Mouse (Mus musculus): Measurements from ENCODE around the gene Smdt1. TPM values are rescaled to one million over a fixed set of nuclear protein-coding genes. Genes with fewer than 3 reads are reported as not detected.
A peak's percentile ranks its signal among the peaks of the same experiment; 100 is the strongest.
"Not testable (repeated sequence)": the region's sequence is repeated elsewhere in the genome, so short reads cannot be mapped to it uniquely, and the experiment has no call there.

The Smdt1 gene
- polyA plus RNA-seq, 1 experiment from 2014 or later = 284 TPM

DNA sequence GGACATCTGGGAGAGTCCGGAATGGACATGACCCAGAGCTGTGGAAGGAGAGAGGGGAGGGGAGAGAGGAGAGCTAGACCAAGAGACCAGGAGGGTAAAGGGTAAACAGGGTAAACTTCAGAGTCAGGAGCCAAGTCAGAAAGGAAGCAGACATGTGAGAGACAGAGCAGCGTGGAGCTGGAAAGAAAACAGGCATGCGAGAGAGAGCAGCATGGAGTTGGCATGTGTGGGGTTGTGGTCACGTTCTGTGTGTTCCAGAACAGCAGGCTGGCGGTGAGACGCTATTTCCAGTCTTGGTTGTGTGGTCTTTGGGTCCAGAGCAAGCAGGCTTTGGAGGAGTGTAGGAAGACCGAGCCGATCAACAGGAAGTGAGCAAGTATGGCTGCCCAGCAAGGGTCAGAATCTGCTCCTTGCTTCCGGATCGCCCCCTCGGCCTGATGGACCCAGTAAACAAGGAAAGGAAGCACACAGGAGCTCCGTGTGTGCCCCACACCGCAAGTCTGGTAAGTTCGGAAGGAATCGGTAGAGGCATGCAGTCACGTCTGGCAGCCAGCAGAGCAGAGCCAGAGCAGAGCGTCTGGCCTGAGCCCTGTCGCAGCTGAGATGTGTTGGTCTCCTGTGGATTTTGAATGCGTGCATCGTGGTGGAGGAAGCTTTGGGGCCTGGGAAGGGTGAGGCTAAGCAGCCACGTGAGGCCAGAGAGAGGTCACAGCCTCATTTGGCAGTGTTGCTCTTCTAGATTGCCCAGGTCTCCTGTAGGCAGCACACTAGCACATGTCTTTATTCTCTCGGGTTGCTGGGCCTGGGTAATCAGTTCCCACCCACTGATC is 19.9 kb downstream of the Smdt1 start:
- H3K4me2 ChIP-seq (ENCODE audit: low read depth, low read length) = no peak overlapping the region
- H3K27ac ChIP-seq (ENCODE audit: low read length) = peak overlapping the region; percentile 60
- 53% methylated on average over 22 of the region's 22 CpGs for WGBS

DNA sequence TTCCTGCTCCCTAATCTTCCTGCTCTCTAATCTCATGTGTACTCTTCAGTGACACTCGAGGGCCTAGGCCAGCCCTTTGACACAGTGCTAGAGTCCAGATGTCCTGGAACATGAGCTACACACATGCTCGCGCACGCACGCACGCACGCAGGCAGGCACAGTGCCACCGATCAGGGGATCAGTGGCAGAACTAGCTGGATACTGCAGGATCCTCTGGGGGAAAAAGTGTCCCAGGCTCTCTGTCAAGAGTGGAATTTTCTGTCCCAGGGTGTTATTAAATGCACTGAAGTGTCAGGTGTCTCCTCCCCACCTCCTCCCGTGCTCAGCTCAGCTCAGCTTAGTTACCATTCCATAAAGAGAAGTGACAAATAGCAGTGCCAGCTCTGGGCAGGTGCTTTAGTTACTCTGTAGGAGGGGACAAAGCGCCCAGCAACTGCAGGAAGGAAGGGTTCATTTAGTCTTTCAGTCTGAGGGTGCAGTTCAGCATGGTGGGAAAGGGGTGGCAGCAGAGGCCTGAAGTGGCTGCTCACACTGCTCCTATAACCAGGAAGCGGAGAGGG is 22.8 kb downstream of the Smdt1 start:
- WGBS = 70% methylated on average over 11 of the region's 11 CpGs
- H3K4me1 ChIP-seq (ENCODE audit: control insufficient read depth, insufficient read depth, low read length) = peaks cover 10% of the 10 kb centered on the region
- no peak overlapping the region for H3K4me2 ChIP-seq (ENCODE audit: low read depth, low read length)
- peak overlapping the region; percentile 6; the same call in 1 of the 2 replicates for H3K9ac ChIP-seq (ENCODE audit: low read length)
- H3K4me3 ChIP-seq (replicated peaks; ENCODE audit: low read length) = no peak overlapping the region
- no peaks in the 10 kb centered on the region for H3K27me3 ChIP-seq (ENCODE audit: control insufficient read depth, insufficient read depth, low read length)
- no peaks in the 10 kb centered on the region for H3K36me3 ChIP-seq (ENCODE audit: control insufficient read depth, insufficient read depth, low read length)
- H3K9me3 ChIP-seq (replicated peaks; ENCODE audit: control insufficient read depth, low read length) = no peaks in the 10 kb centered on the region
- peak overlapping the region; percentile 36; the same call in 1 of the 2 replicates for H3K27ac ChIP-seq (ENCODE audit: low read length)
- peak; percentile 72; the same call in 1 of the 2 replicates for ATAC-seq (ENCODE audit: insufficient read depth, low FRiP score)

More for the DNA sequence above, 19.9 kb downstream of the Smdt1 start:
- ATAC-seq (ENCODE audit: insufficient read depth, low FRiP score) = no peak
- H3K4me1 ChIP-seq (ENCODE audit: control insufficient read depth, insufficient read depth, low read length) = peaks cover 14% of the 10 kb centered on the region
- no peaks in the 10 kb centered on the region for H3K27me3 ChIP-seq (ENCODE audit: control insufficient read depth, insufficient read depth, low read length)
- no peaks in the 10 kb centered on the region for H3K9me3 ChIP-seq (replicated peaks; ENCODE audit: control insufficient read depth, low read length)
- H3K36me3 ChIP-seq (ENCODE audit: control insufficient read depth, insufficient read depth, low read length) = no peaks in the 10 kb centered on the region
- H3K4me3 ChIP-seq (replicated peaks; ENCODE audit: low read length) = no peak overlapping the region
- peak overlapping the region; percentile 46; the same call in 1 of the 2 replicates for H3K9ac ChIP-seq (ENCODE audit: low read length)

DNA sequence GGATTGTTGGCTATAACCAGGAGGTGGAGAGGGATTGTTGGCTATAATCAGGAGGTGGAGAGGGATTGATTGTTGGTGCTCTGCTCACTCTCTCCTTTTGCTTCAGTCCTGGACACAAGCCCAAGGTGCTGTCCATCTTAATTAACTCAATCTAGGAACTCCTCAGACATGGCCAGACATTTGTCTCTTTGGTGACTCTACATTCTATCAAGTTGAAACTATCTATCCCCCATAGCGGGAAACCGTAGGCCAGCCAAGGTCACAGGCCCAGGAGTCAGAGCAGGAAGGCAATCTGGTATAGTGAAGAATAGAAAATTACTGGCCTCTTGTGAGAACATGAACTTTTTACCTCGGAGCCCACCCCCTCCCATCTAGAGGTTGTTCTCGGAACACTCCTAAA is 23.5 kb downstream of the Smdt1 start:
- no peaks in the 10 kb centered on the region for H3K9me3 ChIP-seq (replicated peaks; ENCODE audit: control insufficient read depth, low read length)
- peaks cover 10% of the 10 kb centered on the region for H3K4me1 ChIP-seq (ENCODE audit: control insufficient read depth, insufficient read depth, low read length)
- no peak overlapping the region for H3K4me2 ChIP-seq (ENCODE audit: low read depth, low read length)
- H3K36me3 ChIP-seq (ENCODE audit: control insufficient read depth, insufficient read depth, low read length) = no peaks in the 10 kb centered on the region
- 72% methylated on average over 3 of the region's 4 CpGs for WGBS
- H3K4me3 ChIP-seq (replicated peaks; ENCODE audit: low read length) = no peak overlapping the region
- no peak for ATAC-seq (ENCODE audit: insufficient read depth, low FRiP score)
- no peaks in the 10 kb centered on the region for H3K27me3 ChIP-seq (ENCODE audit: control insufficient read depth, insufficient read depth, low read length)
- H3K27ac ChIP-seq (ENCODE audit: low read length) = peak overlapping the region; percentile 51
- no peak overlapping the region for H3K9ac ChIP-seq (ENCODE audit: low read length)

DNA sequence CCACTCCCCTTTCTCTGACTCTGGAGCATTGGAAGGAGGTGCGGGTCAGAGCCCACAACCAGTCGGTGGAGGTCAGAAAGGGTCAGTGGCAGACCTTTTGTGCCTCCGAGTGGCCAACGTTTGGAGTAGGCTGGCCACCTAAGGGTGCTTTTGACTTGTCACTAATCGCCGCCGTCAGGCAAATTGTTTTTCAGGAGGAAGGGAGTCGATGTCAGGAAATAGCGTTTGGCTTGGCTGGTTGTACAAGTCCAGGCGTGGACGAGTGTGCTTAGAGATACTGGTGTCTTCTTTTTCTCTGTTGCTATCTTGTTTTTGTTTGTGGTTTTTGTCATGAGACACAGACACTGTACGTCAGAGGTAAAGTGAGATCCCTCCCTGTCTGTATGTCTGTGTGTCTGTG is 25.0 kb downstream of the Smdt1 start:
- ATAC-seq (ENCODE audit: insufficient read depth, low FRiP score); H3K27me3 ChIP-seq (ENCODE audit: control insufficient read depth, insufficient read depth, low read length); H3K9ac ChIP-seq (ENCODE audit: low read length); H3K36me3 ChIP-seq (ENCODE audit: control insufficient read depth, insufficient read depth, low read length); H3K4me3 ChIP-seq (replicated peaks; ENCODE audit: low read length); H3K9me3 ChIP-seq (replicated peaks; ENCODE audit: control insufficient read depth, low read length); H3K4me2 ChIP-seq (ENCODE audit: low read depth, low read length); H3K4me1 ChIP-seq (ENCODE audit: control insufficient read depth, insufficient read depth, low read length); H3K27ac ChIP-seq (ENCODE audit: low read length): not testable (repeated sequence)
- 68% methylated on average over 7 of the region's 12 CpGs for WGBS

DNA sequence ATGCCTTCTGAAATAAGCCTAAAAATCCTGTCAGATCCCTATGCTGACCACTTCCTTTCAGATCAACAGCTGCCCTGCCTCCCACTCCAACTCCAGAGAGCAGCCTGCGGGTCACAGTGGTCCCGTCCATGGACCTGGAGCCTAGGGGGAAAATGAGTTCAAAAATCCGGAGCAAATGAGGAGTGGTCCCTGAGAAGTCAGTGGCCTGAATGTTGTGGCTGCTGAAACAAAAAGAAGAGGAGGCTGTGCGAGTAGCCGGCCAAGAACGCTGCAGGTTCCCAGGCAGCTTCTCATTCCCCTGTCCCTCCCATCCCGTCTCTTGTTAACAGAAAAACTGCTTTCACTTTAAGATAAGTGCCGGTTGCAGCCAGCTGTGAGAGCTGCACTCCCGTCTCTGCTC is 25.8 kb downstream of the Smdt1 start:
- not testable (repeated sequence) for ATAC-seq (ENCODE audit: insufficient read depth, low FRiP score); H3K27me3 ChIP-seq (ENCODE audit: control insufficient read depth, insufficient read depth, low read length); H3K27ac ChIP-seq (ENCODE audit: low read length); H3K36me3 ChIP-seq (ENCODE audit: control insufficient read depth, insufficient read depth, low read length); H3K9me3 ChIP-seq (replicated peaks; ENCODE audit: control insufficient read depth, low read length); H3K9ac ChIP-seq (ENCODE audit: low read length); H3K4me3 ChIP-seq (replicated peaks; ENCODE audit: low read length); H3K4me1 ChIP-seq (ENCODE audit: control insufficient read depth, insufficient read depth, low read length)
- WGBS = 8% methylated on average over 6 of the region's 9 CpGs
- peak overlapping the region; percentile 34; the same call in 1 of the 2 replicates for H3K4me2 ChIP-seq (ENCODE audit: low read depth, low read length)

DNA sequence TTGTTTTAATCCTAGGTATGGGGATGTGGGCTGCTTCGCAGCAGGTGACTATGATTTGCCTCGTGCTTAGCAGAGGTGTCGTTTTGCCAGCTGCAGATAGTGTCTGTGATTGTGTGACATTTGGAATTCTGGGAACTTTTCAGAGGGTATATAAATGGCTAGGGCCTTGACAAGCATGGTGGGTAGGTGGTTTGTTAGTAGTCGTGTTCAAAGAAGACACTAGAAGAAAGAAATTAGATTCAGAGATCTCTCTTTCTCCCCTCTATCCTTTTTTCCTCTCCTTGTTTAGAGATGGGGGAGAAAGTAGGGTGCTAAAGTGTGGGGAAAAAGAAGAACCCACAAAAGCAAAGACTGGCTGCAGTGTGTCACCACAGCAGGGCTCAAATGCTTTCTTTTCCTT is 29.4 kb downstream of the Smdt1 start:
- Histone ChIP-seq H3K4me3 (replicated peaks; ENCODE audit: low read length) (no peak overlapping the region), H3K4me2 (ENCODE audit: low read depth, low read length) (no peak overlapping the region), H3K9ac (ENCODE audit: low read length) (no peak overlapping the region), H3K4me1 (ENCODE audit: control insufficient read depth, insufficient read depth, low read length) (no peaks in the 10 kb centered on the region), H3K27me3 (ENCODE audit: control insufficient read depth, insufficient read depth, low read length) (no peaks in the 10 kb centered on the region), H3K9me3 (replicated peaks; ENCODE audit: control insufficient read depth, low read length) (no peaks in the 10 kb centered on the region), H3K27ac (ENCODE audit: low read length) (no peak overlapping the region), H3K36me3 (ENCODE audit: control insufficient read depth, insufficient read depth, low read length) (no peaks in the 10 kb centered on the region)
- ATAC-seq (ENCODE audit: insufficient read depth, low FRiP score) = no peak
- 91% methylated on average over 4 of the region's 4 CpGs for WGBS

DNA sequence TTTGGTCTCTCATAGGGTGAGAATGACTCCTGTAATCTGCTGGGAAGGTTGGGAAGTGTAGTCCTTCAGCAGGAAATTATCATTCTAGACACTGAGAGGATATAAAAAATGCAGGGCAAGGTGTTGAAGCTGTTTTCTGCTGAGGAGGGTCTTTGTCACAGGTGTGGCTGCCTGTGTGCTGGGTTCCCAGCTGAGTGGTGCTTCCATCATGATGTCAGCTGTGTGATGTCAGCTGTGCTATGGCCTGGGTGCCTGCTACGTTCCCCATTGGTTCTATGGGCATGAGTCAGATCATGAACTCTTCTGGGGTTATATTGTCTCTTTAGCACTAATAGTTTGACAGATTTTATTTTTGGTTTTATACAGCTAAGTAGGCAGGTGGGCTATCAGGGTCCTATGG is 30.1 kb downstream of the Smdt1 start:
- Histone ChIP-seq H3K36me3 (ENCODE audit: control insufficient read depth, insufficient read depth, low read length) (no peaks in the 10 kb centered on the region), H3K4me2 (ENCODE audit: low read depth, low read length) (no peak overlapping the region), H3K9ac (ENCODE audit: low read length) (no peak overlapping the region), H3K27ac (ENCODE audit: low read length) (no peak overlapping the region), H3K4me1 (ENCODE audit: control insufficient read depth, insufficient read depth, low read length) (no peaks in the 10 kb centered on the region), H3K27me3 (ENCODE audit: control insufficient read depth, insufficient read depth, low read length) (no peaks in the 10 kb centered on the region), H3K4me3 (replicated peaks; ENCODE audit: low read length) (no peak overlapping the region), H3K9me3 (replicated peaks; ENCODE audit: control insufficient read depth, low read length) (no peaks in the 10 kb centered on the region)
- 78% methylated on average over 1 of the region's 1 CpGs for WGBS
- ATAC-seq (ENCODE audit: insufficient read depth, low FRiP score) = no peak

DNA sequence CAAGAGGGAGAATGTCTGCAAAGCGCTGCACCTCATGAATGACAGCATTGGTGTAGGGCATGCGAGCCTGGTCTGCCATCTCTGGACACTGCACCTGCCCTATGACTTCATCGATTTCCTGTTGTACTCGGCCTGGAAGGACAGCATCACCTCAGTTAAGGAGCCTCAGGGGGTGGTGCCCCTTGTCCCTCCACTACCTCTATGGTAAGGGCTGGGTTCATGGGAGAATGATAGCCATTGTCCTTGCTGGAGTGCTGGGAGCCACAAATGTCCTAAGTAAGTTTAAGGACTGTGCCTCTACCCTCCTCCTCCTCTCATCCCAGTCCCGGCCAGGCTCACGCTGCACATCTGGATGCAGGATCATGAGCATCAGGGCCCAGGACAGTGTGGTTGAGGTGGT is 33.7 kb downstream of the Smdt1 start:
- ATAC-seq (ENCODE audit: insufficient read depth, low FRiP score) = no peak
- Histone ChIP-seq H3K27me3 (ENCODE audit: control insufficient read depth, insufficient read depth, low read length) (no peaks in the 10 kb centered on the region), H3K27ac (ENCODE audit: low read length) (no peak overlapping the region), H3K4me3 (replicated peaks; ENCODE audit: low read length) (no peak overlapping the region), H3K36me3 (ENCODE audit: control insufficient read depth, insufficient read depth, low read length) (no peaks in the 10 kb centered on the region), H3K4me1 (ENCODE audit: control insufficient read depth, insufficient read depth, low read length) (0 out of 2 replicates have a peak, but pooled peaks cover 3% of the 10 kb centered on the region), H3K9ac (ENCODE audit: low read length) (no peak overlapping the region), H3K9me3 (replicated peaks; ENCODE audit: control insufficient read depth, low read length) (no peaks in the 10 kb centered on the region), H3K4me2 (ENCODE audit: low read depth, low read length) (no peak overlapping the region)
- 85% methylated on average over 6 of the region's 6 CpGs for WGBS

DNA sequence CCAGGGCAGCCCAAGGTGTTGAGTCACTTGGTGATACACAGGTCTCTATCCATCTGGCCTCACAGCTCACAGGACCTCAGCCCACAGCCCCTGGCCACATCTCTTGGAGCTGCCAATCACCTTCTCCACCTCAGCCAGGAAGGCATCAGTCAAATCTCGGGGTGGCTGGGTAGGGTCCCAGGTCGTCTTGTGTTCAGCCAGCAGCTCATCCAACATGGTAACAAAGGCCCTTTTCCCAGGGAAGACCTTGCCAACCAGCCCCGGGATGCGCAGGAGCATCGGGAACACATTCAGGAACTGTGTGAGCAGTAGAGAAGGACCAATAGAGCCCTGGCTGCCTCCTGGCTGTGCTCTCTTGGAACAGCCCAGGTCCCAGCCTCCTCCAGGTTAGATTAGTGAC is 34.2 kb downstream of the Smdt1 start:
- Histone ChIP-seq H3K9ac (ENCODE audit: low read length) (no peak overlapping the region), H3K27ac (ENCODE audit: low read length) (no peak overlapping the region), H3K27me3 (ENCODE audit: control insufficient read depth, insufficient read depth, low read length) (no peaks in the 10 kb centered on the region), H3K36me3 (ENCODE audit: control insufficient read depth, insufficient read depth, low read length) (no peaks in the 10 kb centered on the region), H3K4me3 (replicated peaks; ENCODE audit: low read length) (no peak overlapping the region), H3K4me1 (ENCODE audit: control insufficient read depth, insufficient read depth, low read length) (0 out of 2 replicates have a peak, but pooled peaks cover 7% of the 10 kb centered on the region), H3K9me3 (replicated peaks; ENCODE audit: control insufficient read depth, low read length) (no peaks in the 10 kb centered on the region), H3K4me2 (ENCODE audit: low read depth, low read length) (no peak overlapping the region)
- WGBS = 84% methylated on average over 5 of the region's 5 CpGs
- no peak for ATAC-seq (ENCODE audit: insufficient read depth, low FRiP score)
